Mouse (Mus musculus) gastrocnemius, adult 2 months (tissue): ENCODE data around the gene Fkbp8. TPM values are rescaled to one million over a fixed set of nuclear protein-coding genes. Genes with fewer than 3 reads are reported as not detected.

ENCODE experiments used
- DNase-seq: peaks from one replicate; pipeline ENCODE4 v3.0.0; 2022
- H3K27ac ChIP-seq: fragments of 200-600 bp; 2 replicates; pipeline ENCODE4 v1.8.1; 2022; ENCODE audit warnings: mild to moderate bottlenecking
- H3K4me3 ChIP-seq: fragments of 200-600 bp; 2 replicates; pipeline ENCODE4 v1.8.1; 2022; ENCODE audit warnings: mild to moderate bottlenecking, moderate library complexity
- CTCF ChIP-seq: fragments of 200-600 bp; IDR thresholded peaks from 2 replicates; pipeline ENCODE4 v1.8.1; 2022; ENCODE audit warnings: antibody characterized with exemption, mild to moderate bottlenecking, moderate library complexity
- intact Hi-C: fragments of 180-260 bp; cut with DNase I; formaldehyde crosslinking; loops from one replicate; pipeline ENCODE4 v1.15.1; 2025
- total RNA-seq, 2 experiments: library from RNA; stranded (reverse); gene quantifications; 2 replicates each; pipeline ENCODE4 v1.2.3; 2021

The Fkbp8 gene
- total RNA-seq, 2 experiments from 2014 or later, result 108 to 112 TPM

DNA sequence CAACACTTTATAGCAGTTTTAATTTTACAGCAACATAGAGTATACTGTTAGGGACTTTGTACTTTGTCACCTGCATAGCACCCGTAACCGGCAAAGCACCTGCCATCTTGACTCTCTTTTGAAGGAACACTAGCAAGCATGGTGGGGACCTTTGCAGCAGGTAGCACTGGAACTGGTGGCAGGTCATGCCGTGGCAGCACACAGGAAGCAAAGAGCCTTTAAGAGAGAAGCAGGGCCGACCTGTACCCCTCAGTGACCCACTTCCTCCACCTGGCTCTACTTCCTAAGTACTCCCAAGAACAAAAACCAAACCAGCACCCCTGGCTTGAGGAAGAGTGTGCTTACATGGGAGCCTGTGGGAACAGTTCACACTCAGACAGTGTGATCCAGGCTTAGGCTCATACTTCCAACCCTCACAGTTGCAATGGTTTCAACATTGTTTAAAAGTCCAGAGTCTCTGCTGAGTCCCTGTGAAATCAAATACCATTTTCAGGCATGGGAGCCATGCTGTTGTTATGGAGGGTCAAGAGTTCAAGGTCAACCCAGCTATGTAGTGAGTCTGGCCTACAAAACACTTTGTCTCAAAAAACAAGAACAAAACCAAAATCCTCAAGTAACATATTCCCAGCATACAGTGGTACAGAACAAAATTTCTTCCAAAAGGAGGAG is 27.7 kb downstream of the Fkbp8 start:
- Histone ChIP-seq H3K4me3 (no peak overlapping the region), H3K27ac (peak overlapping the region; percentile 94)
- TF ChIP-seq CTCF, result no peak
- no peak for DNase-seq
- intact Hi-C loops, result no loop called here

DNA sequence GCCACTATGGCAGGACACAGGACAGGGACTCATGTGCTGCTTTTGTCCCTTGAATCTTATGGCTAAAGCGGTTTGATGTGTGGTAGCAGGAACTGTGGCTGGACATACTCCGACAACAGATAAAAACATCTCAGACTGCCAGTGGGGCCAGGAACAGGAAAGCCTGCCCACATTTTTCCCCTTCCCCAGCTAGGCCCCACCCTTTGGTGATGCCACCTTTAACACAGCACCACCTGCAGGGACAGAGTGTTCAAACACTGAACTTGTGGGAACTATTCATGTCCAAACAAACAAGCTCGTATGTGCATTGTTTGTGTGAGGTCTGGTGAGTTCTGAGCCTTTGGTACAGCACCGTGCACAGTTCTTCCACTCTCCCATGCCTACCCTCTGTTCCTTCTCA is 30.8 kb downstream of the Fkbp8 start:
- no peak for DNase-seq
- Histone ChIP-seq H3K27ac (peak overlapping the region; percentile 88), H3K4me3 (no peak overlapping the region)
- peak; percentile 36 for TF ChIP-seq CTCF
- intact Hi-C loops, result no loop called here

DNA sequence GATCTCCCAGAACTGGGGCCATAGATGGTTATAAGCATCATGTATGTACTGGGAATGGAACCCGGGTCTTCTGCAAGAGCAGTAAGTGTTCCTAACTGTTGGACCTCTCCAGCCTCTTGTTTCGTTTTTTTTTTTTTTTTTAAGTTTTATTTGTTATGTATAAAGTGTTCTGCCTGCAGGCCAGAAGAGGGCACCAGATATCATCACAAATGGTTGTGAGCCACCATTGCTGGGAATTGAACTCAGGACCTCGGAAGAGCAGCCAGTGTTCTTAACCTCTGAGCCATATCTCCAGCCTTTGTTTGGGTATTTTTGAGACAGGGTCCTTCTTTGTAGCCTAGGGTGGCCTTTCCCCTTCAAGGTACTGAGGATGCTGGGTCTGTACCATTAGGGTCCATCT is 31.5 kb downstream of the Fkbp8 start:
- TF ChIP-seq CTCF, result peak; percentile 39; the same call in 1 of the 2 replicates
- intact Hi-C loops, result no loop called here
- DNase-seq, result no peak
- Histone ChIP-seq H3K4me3 (no peak overlapping the region), H3K27ac (peak overlapping the region; percentile 88)

DNA sequence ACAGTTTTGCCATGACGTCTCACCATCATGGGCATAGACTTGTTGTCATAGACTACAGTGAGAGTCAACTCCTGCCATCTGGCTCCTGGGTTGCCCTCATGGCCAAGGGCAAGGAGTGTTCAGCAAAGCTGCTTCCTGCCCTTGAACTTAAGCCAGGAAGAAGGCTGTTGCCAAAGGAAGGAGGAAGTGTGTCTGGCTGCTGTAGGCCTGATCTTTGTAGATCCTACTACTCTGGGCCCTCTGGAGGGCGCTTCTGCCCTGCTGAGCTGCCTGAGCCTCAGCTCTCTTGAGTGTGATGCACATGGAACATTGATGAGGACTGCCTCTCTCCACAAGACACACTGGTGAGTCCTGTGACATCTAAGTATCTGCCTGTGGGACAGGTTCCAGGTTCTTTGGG is 32.6 kb downstream of the Fkbp8 start:
- Histone ChIP-seq H3K27ac (peak overlapping the region; percentile 88), H3K4me3 (no peak overlapping the region; the same call in 1 of the 2 replicates)
- DNase-seq, result peak; percentile 75
- peak; percentile 72 for TF ChIP-seq CTCF
- intact Hi-C loops, result loop anchor here (2.0 kb wide), 1 partner anchor 25 kb away; no protein-coding TSS in a partner anchor

DNA sequence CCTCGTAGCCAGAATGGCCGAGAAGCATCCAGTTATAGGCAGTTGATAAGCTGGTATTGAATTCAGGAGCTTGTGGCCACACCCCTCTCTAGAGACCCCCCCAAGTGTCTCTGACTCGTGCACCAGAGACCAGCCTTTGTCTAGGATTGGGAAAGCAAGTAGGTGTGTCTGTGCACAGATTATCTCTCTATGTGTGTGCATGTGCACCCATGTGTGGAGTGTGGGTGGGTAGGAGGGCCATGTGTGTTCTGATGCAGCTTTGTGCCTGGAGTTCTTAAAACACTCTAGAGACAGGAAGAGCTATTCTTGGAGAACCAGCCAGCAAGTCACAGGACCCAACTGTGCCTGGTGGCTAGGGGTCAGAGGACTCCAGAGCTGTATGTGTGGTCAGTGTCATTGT is 33.0 kb downstream of the Fkbp8 start:
- intact Hi-C loops, result loop anchor here (2.0 kb wide), 1 partner anchor 24 kb away; no protein-coding TSS in a partner anchor
- TF ChIP-seq CTCF, result no peak
- peak overlapping the region; percentile 17; the same call in 1 of the 2 replicates for H3K4me3 ChIP-seq
- H3K27ac ChIP-seq, result peak overlapping the region; percentile 88
- DNase-seq, result no peak

DNA sequence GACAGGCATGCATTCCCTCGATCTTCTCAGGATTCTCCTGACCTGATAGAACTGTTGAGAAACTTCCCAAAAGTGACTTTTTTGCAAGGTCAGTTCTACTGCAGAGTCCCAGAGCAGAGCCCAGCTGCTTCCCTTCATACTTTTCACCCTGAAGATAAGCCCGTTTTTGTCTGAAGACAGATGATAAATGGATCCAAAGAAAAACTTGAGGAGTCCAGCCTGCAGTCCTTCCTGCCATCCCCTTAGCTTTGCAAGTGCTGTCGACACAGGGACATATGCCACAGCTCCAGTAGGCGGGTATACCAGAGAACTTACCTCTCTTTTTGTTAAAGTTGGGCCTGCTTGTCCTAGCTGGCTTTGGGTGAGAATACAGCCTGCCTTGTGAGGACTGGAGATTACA is 33.8 kb downstream of the Fkbp8 start:
- DNase-seq, result no peak
- intact Hi-C loops, result loop anchor here (2.0 kb wide), 1 partner anchor 23 kb away; no protein-coding TSS in a partner anchor
- no peak for TF ChIP-seq CTCF
- Histone ChIP-seq H3K27ac (peak overlapping the region; percentile 88), H3K4me3 (peak overlapping the region; percentile 33)

DNA sequence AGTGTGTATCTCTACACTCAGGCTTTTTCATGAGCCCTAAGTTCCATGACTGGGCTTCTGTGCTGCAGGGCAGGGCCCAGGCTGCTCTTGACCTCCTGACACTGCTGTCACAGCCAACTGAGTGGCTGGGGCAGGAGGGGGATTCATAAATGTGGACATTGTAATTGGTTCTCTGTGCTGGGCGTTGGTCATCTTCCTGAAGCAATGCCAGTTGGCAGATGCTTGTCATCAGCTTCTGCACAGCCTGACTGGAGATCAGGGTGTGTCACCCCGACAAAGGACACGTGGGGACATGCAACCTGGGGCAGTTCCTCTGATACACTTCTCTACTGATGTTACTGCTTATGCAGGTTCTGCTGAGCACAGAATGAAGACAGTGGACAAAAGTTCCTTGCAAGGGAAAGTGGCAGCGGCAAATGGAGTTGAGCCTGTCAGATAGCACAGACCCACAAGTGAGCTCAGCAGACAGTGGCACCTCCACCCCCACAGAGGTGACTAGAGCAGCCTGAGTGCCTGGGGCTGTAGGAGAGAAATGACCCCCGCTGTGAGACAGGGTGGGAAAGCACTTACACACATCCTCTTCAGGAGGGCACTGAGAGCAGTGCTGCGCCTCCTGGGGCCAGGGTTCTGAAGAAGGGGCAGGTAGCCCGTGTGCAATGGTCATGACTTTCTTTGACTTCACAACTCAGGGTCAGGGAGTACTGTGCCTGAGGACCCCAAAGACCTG is 34.4 kb downstream of the Fkbp8 start:
- intact Hi-C loops, result loop anchor here (2.0 kb wide), 1 partner anchor 23 kb away; no protein-coding TSS in a partner anchor
- H3K4me3 ChIP-seq, result peak overlapping the region; percentile 33
- H3K27ac ChIP-seq, result peak overlapping the region; percentile 88
- no peak for TF ChIP-seq CTCF
- peak; percentile 81 for DNase-seq

DNA sequence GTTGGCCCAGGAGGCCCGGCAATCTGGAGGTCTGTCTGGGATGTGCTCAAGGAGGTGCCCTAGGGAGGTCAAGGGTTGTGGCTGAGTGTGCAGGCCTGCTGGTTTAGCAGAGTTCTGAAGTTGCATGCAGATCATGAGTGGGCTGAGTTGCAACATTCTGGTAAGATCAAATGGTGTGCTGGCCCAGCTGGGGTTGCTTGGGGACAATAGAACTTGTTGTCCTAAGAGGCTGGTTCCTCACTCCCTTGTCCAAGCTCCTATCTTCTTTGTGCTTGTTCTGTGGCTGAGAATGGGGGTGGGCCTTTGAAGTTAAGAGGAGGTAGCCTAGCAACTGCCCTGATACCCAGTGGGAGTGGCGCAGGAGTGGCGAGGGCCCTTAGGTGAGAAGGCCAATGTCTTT is 35.3 kb downstream of the Fkbp8 start:
- intact Hi-C loops, result no loop called here
- TF ChIP-seq CTCF, result no peak
- no peak for DNase-seq
- Histone ChIP-seq H3K4me3 (no peak overlapping the region), H3K27ac (peak overlapping the region; percentile 88)

DNA sequence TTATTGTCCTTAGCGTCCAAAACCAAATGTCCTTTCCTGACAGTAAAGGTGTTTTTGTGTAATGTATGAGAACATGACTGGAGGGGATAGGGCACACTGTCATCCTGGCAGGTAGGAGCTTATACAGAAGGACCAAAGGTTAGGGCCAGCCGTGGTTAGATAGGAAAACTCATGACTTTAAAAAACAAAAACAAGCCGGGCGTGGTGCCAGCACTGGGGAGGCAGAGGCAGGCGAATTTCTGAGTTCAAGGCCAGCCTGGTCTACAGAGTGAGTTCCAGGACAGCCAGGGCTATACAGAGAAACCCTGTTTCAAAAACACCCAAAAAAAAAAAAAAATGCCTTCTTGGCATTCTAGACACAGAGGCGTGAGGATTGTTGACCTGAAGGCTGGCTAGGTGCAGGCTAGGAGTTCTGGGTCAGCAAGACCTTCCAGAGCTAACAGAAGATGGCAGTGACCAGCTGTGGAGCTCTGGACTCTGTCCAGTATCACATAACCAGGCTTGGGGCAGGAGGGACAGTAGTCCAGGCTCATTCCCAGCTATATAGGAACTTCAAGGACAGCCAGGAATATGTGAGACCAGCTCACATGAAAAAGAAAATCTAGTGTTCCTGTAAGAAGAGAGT is 36.4 kb downstream of the Fkbp8 start:
- DNase-seq, result peak; percentile 42
- TF ChIP-seq CTCF, result no peak
- intact Hi-C loops, result no loop called here
- H3K4me3 ChIP-seq, result no peak overlapping the region
- peak overlapping the region; percentile 88 for H3K27ac ChIP-seq

DNA sequence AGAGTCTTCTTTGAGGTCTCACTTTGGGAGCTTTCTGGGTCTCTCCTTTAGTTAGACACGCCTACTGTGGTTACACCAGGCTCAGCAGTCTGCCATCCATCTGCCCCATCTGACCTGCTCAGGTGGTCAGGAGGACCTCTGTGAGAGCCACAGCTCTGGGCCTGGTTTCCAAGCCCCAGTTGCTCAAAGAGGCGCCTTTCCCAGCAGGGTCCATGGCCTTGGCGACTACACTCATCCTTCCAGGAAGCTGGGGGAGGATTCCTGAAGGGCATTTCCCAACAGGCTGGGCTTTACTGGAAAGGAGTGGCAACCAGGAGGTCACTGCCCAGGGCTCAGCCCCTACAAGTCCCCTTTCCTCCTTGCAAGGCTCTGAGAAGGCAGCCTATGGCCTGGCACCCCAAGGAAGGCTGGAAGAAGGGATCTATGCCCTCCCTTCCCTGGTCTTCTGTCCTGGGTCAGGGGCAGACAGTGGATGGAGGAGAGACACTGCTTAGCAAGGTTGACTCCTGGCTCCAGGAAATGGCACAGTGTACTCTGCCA is 37.2 kb downstream of the Fkbp8 start:
- no peak overlapping the region for H3K4me3 ChIP-seq
- DNase-seq, result peak; percentile 20
- no peak for TF ChIP-seq CTCF
- intact Hi-C loops, result no loop called here
- H3K27ac ChIP-seq, result peak overlapping the region; percentile 88

DNA sequence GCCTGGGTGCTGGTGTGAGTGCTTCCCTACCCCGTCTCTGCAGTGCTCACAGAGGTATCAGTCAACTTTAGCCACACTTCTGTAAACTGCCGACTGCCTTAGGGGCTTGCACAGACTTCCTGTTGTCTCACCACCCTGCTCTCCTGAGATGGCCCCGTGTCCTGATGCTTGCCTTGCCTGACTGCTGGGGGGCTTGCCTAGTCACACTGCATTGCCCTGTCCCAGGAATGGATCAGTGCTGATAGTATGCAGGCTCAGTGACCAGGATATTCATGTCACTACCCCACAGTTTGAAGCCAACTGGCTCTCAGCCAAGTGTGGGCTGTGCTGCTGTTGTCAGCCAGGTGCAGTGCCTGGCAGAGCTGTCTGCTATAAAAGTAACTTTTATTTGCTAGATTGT is 38.0 kb downstream of the Fkbp8 start:
- no peak overlapping the region for H3K4me3 ChIP-seq
- intact Hi-C loops, result no loop called here
- no peak for TF ChIP-seq CTCF
- DNase-seq, result peak; percentile 72
- peak overlapping the region; percentile 88 for H3K27ac ChIP-seq

DNA sequence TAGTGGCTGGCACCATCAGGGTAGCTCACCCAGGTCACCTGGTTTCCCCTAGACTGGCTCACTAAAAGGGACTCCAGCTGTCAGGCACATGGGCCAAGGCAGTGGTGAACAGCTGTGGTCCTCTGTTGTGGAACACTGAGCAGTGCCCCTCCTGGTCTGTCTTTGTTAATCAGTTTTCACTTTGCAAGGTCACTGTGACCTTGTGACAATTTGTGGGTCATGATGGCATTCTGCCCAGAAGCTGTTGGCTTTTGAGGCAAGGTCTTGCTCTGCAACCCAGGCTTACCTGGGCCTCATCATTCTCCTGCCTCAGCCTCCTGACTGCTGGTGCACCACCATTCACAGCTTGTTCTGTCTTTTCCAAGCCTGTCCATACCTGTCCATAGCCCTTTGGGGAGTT is 42.8 kb downstream of the Fkbp8 start:
- no peak for TF ChIP-seq CTCF
- no peak for DNase-seq
- intact Hi-C loops, result no loop called here
- Histone ChIP-seq H3K27ac (peak overlapping the region; percentile 88), H3K4me3 (no peak overlapping the region)

DNA sequence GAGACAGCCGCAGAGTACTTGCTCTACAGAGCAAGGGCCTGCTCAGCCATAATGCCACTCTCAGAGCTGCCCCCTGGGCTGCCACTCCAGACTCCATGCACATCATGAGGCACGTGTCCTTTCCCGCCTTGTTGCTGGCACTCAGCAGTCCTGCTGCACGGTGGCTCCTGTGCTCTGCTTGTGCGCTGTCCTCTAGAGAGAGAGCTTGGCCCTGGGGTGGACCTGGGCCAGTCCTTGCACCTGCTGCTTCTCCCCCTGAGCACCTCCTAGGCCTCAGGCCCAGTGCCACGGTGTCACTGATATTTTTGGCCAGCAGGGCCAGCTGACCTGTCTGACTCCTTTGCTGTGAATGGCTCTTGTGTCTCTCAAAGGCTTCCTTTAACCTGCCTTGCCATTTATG is 43.5 kb downstream of the Fkbp8 start:
- DNase-seq, result peak; percentile 94
- peak overlapping the region; percentile 88 for H3K27ac ChIP-seq
- TF ChIP-seq CTCF, result no peak
- H3K4me3 ChIP-seq, result no peak overlapping the region
- intact Hi-C loops, result no loop called here
